Mouse (Mus musculus): ENCODE results near the gene Sec62.

The Sec62 gene

GRCm38 (mm10) chr3:30792737-30793402, at the start of gene Sec62:
Gene Sec62 (plus strand): TSS chr3:30792875.
- DNase-seq: peak; percentile 97

- no peak for DNase-seq
Observed at GRCm38 (mm10) chr3:30742891-30743290, 49.8 kb upstream of the Sec62 start.

DNA sequence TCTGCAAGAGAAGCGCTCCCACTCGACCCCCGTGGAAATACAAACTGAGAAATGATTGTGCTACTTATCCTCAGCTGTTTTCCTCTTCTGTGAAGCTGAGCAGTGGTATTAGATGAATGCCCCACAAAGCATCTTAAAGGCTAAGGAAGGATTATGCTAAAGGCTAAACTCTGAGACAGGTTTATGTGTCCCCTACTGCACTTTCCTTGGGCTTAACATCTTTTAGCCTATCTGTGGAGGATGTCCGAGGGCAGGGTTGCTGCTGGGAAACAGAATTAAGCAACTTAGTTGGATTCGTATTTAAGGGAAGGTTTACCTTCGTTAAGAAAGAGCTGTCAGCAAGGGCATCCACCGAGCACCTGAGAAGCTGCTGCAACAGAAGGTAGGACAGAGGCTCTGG, 46.7 kb upstream of the Sec62 start, which contains the start of gene Samd7:
TSS of gene Samd7 (plus strand) at position 288 of the 400 bp plus-strand sequence.
- no peak for DNase-seq

DNA sequence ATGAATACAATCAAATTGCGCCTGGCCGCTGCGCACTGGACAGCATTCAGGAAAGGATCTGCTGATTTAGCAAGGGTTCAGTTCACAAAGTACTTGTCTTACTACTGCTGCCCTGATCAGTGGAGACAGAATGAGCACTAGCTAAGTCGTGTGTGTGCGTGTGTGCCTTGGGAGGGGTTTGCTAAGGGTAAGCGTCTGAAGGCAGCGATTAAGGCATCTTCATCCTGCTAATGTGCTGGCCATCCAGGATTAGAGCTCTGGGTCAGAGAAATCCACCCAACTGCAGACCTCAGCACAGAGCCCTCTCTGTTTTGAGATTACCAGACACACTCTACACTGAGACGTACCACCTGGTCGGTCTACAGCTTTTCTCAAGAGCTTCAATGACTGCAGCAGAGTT, 44.4 kb upstream of the Sec62 start:
- DNase-seq: no peak

GRCm38 (mm10) chr3:30754696-30755095, 38.0 kb upstream of the Sec62 start:
- no peak for DNase-seq

- DNase-seq: no peak
Observed at GRCm38 (mm10) chr3:30764877-30765276, 27.8 kb upstream of the Sec62 start.

DNA sequence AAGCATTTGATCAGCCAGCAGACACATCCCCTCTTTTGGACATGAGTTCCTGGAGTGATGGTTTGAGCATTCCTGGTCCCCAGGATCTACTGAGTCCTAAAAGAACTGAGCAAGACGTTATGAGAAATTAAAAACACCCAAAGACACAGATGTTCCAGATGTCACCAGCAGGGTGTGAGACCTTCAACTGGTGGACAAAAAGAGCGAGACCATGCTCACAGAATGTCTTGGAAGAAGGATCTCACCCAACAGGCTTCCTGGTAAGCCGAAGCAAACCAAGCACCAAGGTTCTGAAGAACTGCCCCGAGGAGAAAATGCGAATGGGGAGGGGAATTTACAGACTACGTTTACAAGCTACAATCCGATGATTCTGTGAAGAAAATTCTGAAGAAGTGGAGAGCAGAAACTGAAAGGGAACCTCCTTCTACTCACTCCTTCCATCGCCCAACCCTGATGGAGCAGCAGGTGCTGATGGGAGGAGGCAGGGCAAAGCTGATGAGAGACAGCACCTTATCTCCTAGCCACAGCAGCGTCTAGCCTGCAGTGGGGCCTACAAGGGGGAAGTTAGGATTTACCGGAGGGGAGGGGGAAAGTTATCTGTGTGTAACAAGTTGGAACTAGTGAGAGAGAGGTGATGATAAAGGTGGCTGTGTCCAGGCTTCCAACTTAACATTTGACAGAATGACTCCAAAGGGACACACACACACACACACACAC, 27.2 kb upstream of the Sec62 start:
- DNase-seq: peak; percentile 15

- DNase-seq: peak; percentile 80
Observed at GRCm38 (mm10) chr3:30766177-30766576, 26.5 kb upstream of the Sec62 start.

GRCm38 (mm10) chr3:30767271-30767670, 25.4 kb upstream of the Sec62 start:
- DNase-seq: no peak

DNA sequence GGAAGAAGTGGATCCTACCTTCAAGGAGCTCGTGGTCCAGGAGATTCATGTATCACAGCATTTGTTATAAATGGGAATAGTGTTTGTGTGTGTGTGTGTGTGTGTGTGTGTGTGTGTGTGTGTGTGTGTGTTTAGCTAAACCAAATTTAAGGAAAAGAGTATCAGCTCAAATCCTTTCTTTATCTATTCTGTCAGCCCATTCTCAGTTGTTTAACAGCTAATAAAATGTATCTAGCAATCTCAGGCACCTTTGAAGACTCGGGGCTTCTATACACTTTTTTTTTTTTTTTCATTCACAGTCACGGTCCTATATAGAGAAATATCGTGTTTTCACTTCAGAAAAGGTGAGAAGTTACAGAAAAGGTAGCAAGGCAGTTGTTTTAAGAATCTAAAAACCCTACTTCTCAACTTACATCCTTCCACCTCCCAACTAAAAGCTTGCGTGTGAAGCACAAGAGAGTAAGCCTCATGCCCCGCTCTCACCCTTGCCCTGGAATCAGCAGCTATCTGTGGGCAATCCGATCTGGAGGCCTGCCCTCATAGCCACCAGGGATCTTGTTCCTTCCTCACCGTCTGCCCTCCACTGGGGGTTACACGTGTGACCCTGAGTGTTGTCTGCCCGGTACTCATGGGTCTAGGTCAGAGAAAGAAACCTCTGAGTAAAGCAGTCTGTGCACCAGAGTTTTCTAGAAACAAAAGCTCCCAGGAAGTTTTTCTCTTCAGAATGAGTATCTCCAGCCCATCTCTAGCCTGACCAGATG, 22.7 kb upstream of the Sec62 start:
- DNase-seq: no peak

GRCm38 (mm10) chr3:30771560-30771959, 21.1 kb upstream of the Sec62 start:
- no peak for DNase-seq

DNA sequence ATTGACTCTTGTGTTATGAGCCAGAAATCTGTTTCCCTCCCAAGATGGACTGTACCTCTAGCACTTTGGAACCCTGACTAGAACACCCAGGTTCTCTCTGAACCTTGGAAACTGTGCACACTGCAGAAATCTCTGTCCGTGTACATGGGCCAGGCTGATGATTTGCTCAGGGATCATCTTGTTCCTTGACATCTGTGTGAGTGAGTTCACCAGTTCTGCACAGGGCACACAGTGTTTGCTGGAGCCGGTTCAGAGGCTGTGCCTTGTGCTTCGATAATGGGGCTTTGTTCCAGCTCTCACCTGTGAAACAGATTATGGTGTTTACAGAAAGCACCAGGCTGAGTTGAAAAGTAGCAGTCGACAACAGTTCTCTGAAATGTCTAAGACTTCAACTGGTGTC, 20.0 kb upstream of the Sec62 start:
- DNase-seq: no peak

DNA sequence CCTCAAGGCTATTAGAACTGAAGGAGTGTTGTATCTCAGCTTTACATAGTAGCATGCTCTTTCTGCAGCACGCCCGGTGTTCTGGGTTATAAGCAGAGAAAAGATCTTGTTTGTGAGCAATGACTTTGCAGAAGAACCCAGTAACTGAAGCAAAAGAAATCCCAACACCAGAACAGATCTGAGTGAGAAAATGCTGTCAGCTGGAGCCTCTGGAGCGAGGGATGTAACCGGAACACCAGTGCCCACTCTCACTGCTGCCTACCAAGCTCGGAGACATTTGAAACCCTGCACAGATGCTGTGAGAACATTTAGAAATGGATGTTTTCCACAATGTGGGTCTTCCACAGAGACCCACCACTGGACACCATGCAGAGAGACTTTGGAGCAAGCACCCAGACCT, 18.0 kb upstream of the Sec62 start:
- no peak for DNase-seq

GRCm38 (mm10) chr3:30777984-30778383, 14.7 kb upstream of the Sec62 start:
- no peak for DNase-seq

GRCm38 (mm10) chr3:30788531-30788930, 4.1 kb upstream of the Sec62 start:
- no peak for DNase-seq

GRCm38 (mm10) chr3:30793403-30794221, 937 bp downstream of the Sec62 start:
- DNase-seq: peak; percentile 53

DNA sequence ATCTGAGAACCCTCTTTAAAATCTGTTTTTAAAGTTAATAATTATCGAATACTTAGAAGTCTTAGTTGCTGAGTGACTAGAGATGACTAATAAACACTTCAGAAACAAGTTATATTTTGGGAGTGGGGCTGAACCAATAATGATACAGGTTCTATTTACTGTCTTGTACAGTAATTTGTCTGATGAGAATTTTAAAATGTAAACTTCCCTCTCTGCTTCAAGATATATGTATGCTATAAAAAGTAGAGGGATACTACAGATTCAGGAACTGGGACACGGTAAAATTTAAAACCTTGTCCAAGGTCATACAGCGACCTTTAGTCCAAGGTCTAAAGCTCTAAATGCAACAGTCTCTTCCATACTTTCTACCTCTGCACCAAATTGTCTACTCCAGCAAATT, 9.5 kb downstream of the Sec62 start:
- DNase-seq: no peak

DNA sequence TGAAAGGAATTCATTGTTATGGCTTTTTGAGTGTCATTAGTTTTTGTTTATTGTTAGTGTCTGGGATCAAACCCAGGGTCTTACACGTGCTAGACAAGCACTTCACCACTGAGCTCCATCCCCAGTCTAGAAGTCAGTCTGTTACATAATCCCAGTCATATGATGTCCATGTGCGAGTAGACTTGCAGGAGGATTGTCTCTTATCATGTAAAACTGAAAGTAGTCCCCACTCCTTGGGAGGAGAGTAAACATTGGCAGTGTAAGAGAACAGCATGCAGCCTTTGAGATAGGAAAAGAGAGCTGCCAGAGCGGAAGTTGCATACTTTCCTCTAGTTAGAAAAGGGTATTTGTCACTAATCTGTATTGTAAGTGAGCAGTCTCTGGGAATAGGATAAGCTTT, 20.2 kb downstream of the Sec62 start:
- DNase-seq: no peak

DNA sequence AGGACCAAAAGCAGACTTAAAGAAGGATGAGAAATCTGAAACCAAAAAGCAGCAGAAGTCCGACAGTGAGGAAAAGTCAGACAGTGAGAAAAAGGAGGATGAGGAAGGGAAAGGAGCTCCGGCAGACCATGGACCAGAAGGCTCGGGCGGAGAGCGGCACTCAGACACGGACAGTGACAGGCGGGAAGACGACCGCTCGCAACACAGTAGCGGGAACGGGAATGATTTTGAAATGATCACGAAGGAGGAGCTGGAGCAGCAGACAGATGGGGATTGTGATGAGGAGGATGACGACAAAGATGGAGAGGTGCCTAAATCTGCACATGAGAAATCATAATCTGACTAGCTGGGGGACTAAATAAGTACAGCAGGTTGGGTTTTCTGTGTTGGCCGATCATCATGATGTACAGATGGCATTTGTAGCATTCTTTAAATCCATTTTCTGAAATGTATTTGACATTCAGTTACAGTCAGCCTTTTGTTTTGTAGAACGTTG, 26.0 kb downstream of the Sec62 start:
- no peak for DNase-seq

GRCm38 (mm10) chr3:30822163-30822562, 29.5 kb downstream of the Sec62 start:
- DNase-seq: no peak

- no peak for DNase-seq
Observed at GRCm38 (mm10) chr3:30826069-30826468, 33.4 kb downstream of the Sec62 start.

GRCm38 (mm10) chr3:30831848-30832606, 39.4 kb downstream of the Sec62 start:
- no peak for DNase-seq
